In genomic region chr3:130055416-130056385, GRCm38 (mm10) we compare ENCODE assay signal across 19 mouse cellular contexts. TPM values are rescaled to one million over a fixed set of nuclear protein-coding genes. Genes with fewer than 3 reads are reported as not detected.
DNase-seq lines count a peak whose midpoint lies in the region; ATAC-seq lines count a peak whose summit lies in the region.
"Had no signal": no experiment of that assay in that cellular context is flagged by ENCODE, and none has a peak within 500 bp of the region (broad histone marks: within the 10 kb centered on the region; RNA-seq: fewer than 3 reads in every experiment).

No protein-coding gene starts in this region.

- no peak overlapping the region for H3K4me2 ChIP-seq in heart, embryonic 13.5 days
- no peak overlapping the region for H3K4me2 ChIP-seq in kidney, embryonic 16.5 days (replicated peaks; ENCODE audit: low read depth, low read length)
- H3K4me2 ChIP-seq in liver, embryonic 16.5 days (ENCODE audit: low read depth, low read length) = no peak overlapping the region
- H3K4me2 ChIP-seq in liver, embryonic 11.5 days = no peak overlapping the region
- H3K4me2 ChIP-seq: embryonic facial prominence, embryonic 12.5 days; forebrain, embryonic 15.5 days; heart, embryonic 12.5 days; hindbrain, embryonic 13.5 days had no signal

- H3K27ac ChIP-seq in heart, embryonic 13.5 days (replicated peaks) = no peak overlapping the region
- H3K27ac ChIP-seq in kidney, embryonic 16.5 days (ENCODE audit: low read length) = 0 out of 2 replicates have a peak overlapping the region, but pooled peaks have one; percentile 6
- 0 out of 2 replicates have a peak overlapping the region, but pooled peaks have one; percentile 35 for H3K27ac ChIP-seq in liver, embryonic 16.5 days (ENCODE audit: low read length)
- no peak overlapping the region for H3K27ac ChIP-seq in liver, embryonic 11.5 days (ENCODE audit: low read depth, low read length)
- H3K27ac ChIP-seq: embryonic facial prominence, embryonic 12.5 days; forebrain, embryonic 15.5 days; hindbrain, embryonic 13.5 days had no signal

- peaks cover 79% of the 10 kb centered on the region for H3K4me1 ChIP-seq in heart, embryonic 13.5 days
- peaks cover 76% of the 10 kb centered on the region for H3K4me1 ChIP-seq in kidney, embryonic 16.5 days (ENCODE audit: insufficient read depth, low read length)
- peaks cover 25% of the 10 kb centered on the region for H3K4me1 ChIP-seq in liver, embryonic 16.5 days (ENCODE audit: control insufficient read depth, low read depth, low read length)
- H3K4me1 ChIP-seq in liver, embryonic 11.5 days (replicated peaks; ENCODE audit: control insufficient read depth, insufficient read depth, low read length) = peaks cover 15% of the 10 kb centered on the region

- intact Hi-C loops in heart, postnatal 36 days (cut with DNase I) = loop anchor here (10.0 kb wide), 1 partner anchor 1509 kb away; the partner anchor contains the start of gene Papss1

- H3K36me3 ChIP-seq in heart, embryonic 13.5 days = peaks cover 8% of the 10 kb centered on the region
- H3K36me3 ChIP-seq in kidney, embryonic 16.5 days (ENCODE audit: insufficient read depth, low read length) = no peaks in the 10 kb centered on the region
- no peaks in the 10 kb centered on the region for H3K36me3 ChIP-seq in liver, embryonic 16.5 days (ENCODE audit: control insufficient read depth, insufficient read depth)
- no peaks in the 10 kb centered on the region for H3K36me3 ChIP-seq in liver, embryonic 11.5 days (ENCODE audit: control insufficient read depth, insufficient read depth, low read length)
- H3K36me3 ChIP-seq: forebrain, embryonic 15.5 days; heart, embryonic 12.5 days; hindbrain, embryonic 13.5 days had no signal

- no peak for DNase-seq in heart, postnatal 36 days
- DNase-seq in kidney, postnatal 25 days = no peak
- no peak for DNase-seq in liver, embryonic 11.5 days (ENCODE audit: low spot score)
- peak; percentile 43 for DNase-seq in yolk sac, embryonic 10.5 days (ENCODE audit: low spot score)
- DNase-seq: cerebellum, adult 11-12 months; cerebellum, adult 9-10 months; cerebellum, postnatal 25 days; gastrocnemius, postnatal 36 days; heart, adult 18-20 months had no signal

- 74% methylated on average over 15 of the region's 15 CpGs for WGBS in heart, embryonic 13.5 days
- WGBS in kidney, embryonic 16.5 days = 76% methylated on average over 15 of the region's 15 CpGs
- 70% methylated on average over 15 of the region's 15 CpGs for WGBS in liver, embryonic 16.5 days (ENCODE audit: insufficient replicate concordance)
- 87% methylated on average over 15 of the region's 15 CpGs for WGBS in liver, embryonic 11.5 days

- no peaks in the 10 kb centered on the region for H3K27me3 ChIP-seq in heart, embryonic 13.5 days (replicated peaks)
- H3K27me3 ChIP-seq in kidney, embryonic 16.5 days (ENCODE audit: insufficient read depth, low read length) = no peaks in the 10 kb centered on the region
- no peaks in the 10 kb centered on the region for H3K27me3 ChIP-seq in liver, embryonic 16.5 days (ENCODE audit: control insufficient read depth, insufficient read depth, low read depth, low read length)
- H3K27me3 ChIP-seq in liver, embryonic 11.5 days (replicated peaks; ENCODE audit: control insufficient read depth, insufficient read depth, low read length) = no peaks in the 10 kb centered on the region
- H3K27me3 ChIP-seq: CH12.LX; embryonic facial prominence, embryonic 12.5 days; forebrain, embryonic 15.5 days; heart, embryonic 12.5 days; hindbrain, embryonic 13.5 days; Patski had no signal

- peak overlapping the region; percentile 33; the same call in 1 of the 2 replicates for H3K9ac ChIP-seq in heart, embryonic 13.5 days
- H3K9ac ChIP-seq in kidney, embryonic 16.5 days (replicated peaks; ENCODE audit: low read length) = no peak overlapping the region
- no peak overlapping the region for H3K9ac ChIP-seq in liver, embryonic 16.5 days (ENCODE audit: low read depth, low read length)
- no peak overlapping the region for H3K9ac ChIP-seq in liver, embryonic 11.5 days (ENCODE audit: low read depth, low read length)
- H3K9ac ChIP-seq: embryonic facial prominence, embryonic 12.5 days; forebrain, embryonic 15.5 days; heart, embryonic 12.5 days; hindbrain, embryonic 13.5 days had no signal

- no peak for ATAC-seq in heart, embryonic 13.5 days (ENCODE audit: extremely low read depth, insufficient number of reproducible peaks, low FRiP score, low TSS enrichment)
- ATAC-seq in kidney, embryonic 16.5 days (ENCODE audit: low FRiP score, low TSS enrichment) = no peak
- peak; percentile 30 for ATAC-seq in liver, embryonic 16.5 days (ENCODE audit: low read depth)
- ATAC-seq in liver, embryonic 11.5 days (replicated peaks; ENCODE audit: low FRiP score) = no peak
- ATAC-seq: activated CD4-positive, CD25-positive, alpha-beta regulatory T cell, adult 4 months; forebrain, embryonic 15.5 days; Patski had no signal

- H3K4me3 ChIP-seq in heart, embryonic 13.5 days = no peak overlapping the region
- no peak overlapping the region for H3K4me3 ChIP-seq in kidney, embryonic 16.5 days (ENCODE audit: low read length)
- no peak overlapping the region for H3K4me3 ChIP-seq in liver, embryonic 16.5 days (ENCODE audit: low read depth, low read length)
- no peak overlapping the region for H3K4me3 ChIP-seq in liver, embryonic 11.5 days (ENCODE audit: low read depth, low read length)
- H3K4me3 ChIP-seq: embryonic facial prominence, embryonic 12.5 days; forebrain, embryonic 15.5 days; heart, embryonic 12.5 days; hindbrain, embryonic 13.5 days had no signal

- H3K9me3 ChIP-seq in heart, embryonic 13.5 days = no peaks in the 10 kb centered on the region
- no peaks in the 10 kb centered on the region for H3K9me3 ChIP-seq in kidney, embryonic 16.5 days (ENCODE audit: low read length)
- H3K9me3 ChIP-seq in liver, embryonic 16.5 days (replicated peaks; ENCODE audit: control insufficient read depth, low read length) = no peaks in the 10 kb centered on the region
- H3K9me3 ChIP-seq in liver, embryonic 11.5 days (ENCODE audit: control insufficient read depth, low read length) = no peaks in the 10 kb centered on the region
- H3K9me3 ChIP-seq: embryonic facial prominence, embryonic 12.5 days; forebrain, embryonic 15.5 days; heart, embryonic 12.5 days; hindbrain, embryonic 13.5 days had no signal

RNA-seq across cellular contexts. Expression of gene Sec24b, which starts 5.7 kb away (rescaled TPM):
- 24.5 and 25.3 TPM in 2 replicates for polyA plus RNA-seq in heart, embryonic 13.5 days (2015; fragmentation: Nextera tagmentation; extraction: Ambion mirVana)
- total RNA-seq in heart, postnatal 36 days (2021) = 10 to 100 TPM; 28.4 to 35.1 TPM
- 35.3 and 41.1 TPM in 2 replicates for polyA plus RNA-seq in kidney, embryonic 16.5 days (2015; fragmentation: Nextera tagmentation; extraction: Ambion mirVana)
- 7.3 and 10.3 TPM in 2 replicates for polyA plus RNA-seq in liver, embryonic 16.5 days (2015; fragmentation: Nextera tagmentation; extraction: Ambion mirVana)
- 26.7 and 28.4 TPM in 2 replicates for polyA plus RNA-seq in liver, embryonic 11.5 days (2014; fragmentation: Nextera tagmentation; extraction: Ambion mirVana)

Comparison
In these comparisons a context has a peak if more than half of its experiments do, and no peak if none do; other contexts are left out.
1. H3K27ac ChIP-seq: peak in kidney, embryonic 16.5 days (single experiment) and liver, embryonic 16.5 days (single experiment); none in heart, embryonic 13.5 days (single experiment) and liver, embryonic 11.5 days (single experiment).